Mouse (Mus musculus) kidney, adult 18-20 months (tissue): ENCODE measurements around the gene Arhgap20.

Source experiments
- DNase-seq: peaks from one replicate; pipeline ENCODE4 v3.0.0; 2021

The Arhgap20 gene

GRCm38 (mm10) chr9:51764921-51765416 is at the start of gene Arhgap20:
Arhgap20 (plus strand) TSS chr9:51765337.
- peak; percentile 71 for DNase-seq

- DNase-seq, result no peak
These were observed 46.3 kb upstream of the Arhgap20 start for GRCm38 (mm10) chr9:51718793-51719192.

GRCm38 (mm10) chr9:51727960-51728359 is 37.2 kb upstream of the Arhgap20 start:
- DNase-seq, result no peak

- DNase-seq, result peak; percentile 6
These were observed 29.7 kb upstream of the Arhgap20 start for GRCm38 (mm10) chr9:51735180-51736034.

- no peak for DNase-seq
These were observed 28.3 kb upstream of the Arhgap20 start for GRCm38 (mm10) chr9:51736750-51737368.

GRCm38 (mm10) chr9:51738349-51738748 is 26.8 kb upstream of the Arhgap20 start:
- DNase-seq, result no peak

GRCm38 (mm10) chr9:51739826-51740225 is 25.3 kb upstream of the Arhgap20 start:
- no peak for DNase-seq

GRCm38 (mm10) chr9:51750144-51750543 is 15.0 kb upstream of the Arhgap20 start:
- DNase-seq, result no peak

- DNase-seq, result no peak
These were observed 4.1 kb upstream of the Arhgap20 start for GRCm38 (mm10) chr9:51761003-51761402.

- DNase-seq, result no peak
These were observed 879 bp upstream of the Arhgap20 start for GRCm38 (mm10) chr9:51764041-51764875.

GRCm38 (mm10) chr9:51765417-51766174 is 459 bp downstream of the Arhgap20 start:
- no peak for DNase-seq

GRCm38 (mm10) chr9:51766175-51767062 is 1.3 kb downstream of the Arhgap20 start:
- no peak for DNase-seq

- no peak for DNase-seq
These were observed 9.1 kb downstream of the Arhgap20 start for GRCm38 (mm10) chr9:51774201-51774600.

GRCm38 (mm10) chr9:51776459-51776858 is 11.3 kb downstream of the Arhgap20 start:
- DNase-seq, result no peak

- no peak for DNase-seq
These were observed 12.0 kb downstream of the Arhgap20 start for GRCm38 (mm10) chr9:51777180-51777579.

GRCm38 (mm10) chr9:51779232-51779631 is 14.1 kb downstream of the Arhgap20 start:
- no peak for DNase-seq

GRCm38 (mm10) chr9:51781092-51781491 is 16.0 kb downstream of the Arhgap20 start:
- no peak for DNase-seq

GRCm38 (mm10) chr9:51787380-51787779 is 22.2 kb downstream of the Arhgap20 start:
- no peak for DNase-seq

GRCm38 (mm10) chr9:51788466-51788865 is 23.3 kb downstream of the Arhgap20 start:
- DNase-seq, result no peak

GRCm38 (mm10) chr9:51795206-51795605 is 30.1 kb downstream of the Arhgap20 start:
- no peak for DNase-seq

- no peak for DNase-seq
These were observed 33.1 kb downstream of the Arhgap20 start for GRCm38 (mm10) chr9:51798251-51798650.
